Mouse (Mus musculus) urinary bladder, postnatal 25 days (tissue): ENCODE measurements around the gene Traip.

ENCODE experiments used
- DNase-seq: peaks from one replicate; pipeline ENCODE4 v3.0.0; 2022; ENCODE audit warnings: low spot score

Gene Traip

DNA sequence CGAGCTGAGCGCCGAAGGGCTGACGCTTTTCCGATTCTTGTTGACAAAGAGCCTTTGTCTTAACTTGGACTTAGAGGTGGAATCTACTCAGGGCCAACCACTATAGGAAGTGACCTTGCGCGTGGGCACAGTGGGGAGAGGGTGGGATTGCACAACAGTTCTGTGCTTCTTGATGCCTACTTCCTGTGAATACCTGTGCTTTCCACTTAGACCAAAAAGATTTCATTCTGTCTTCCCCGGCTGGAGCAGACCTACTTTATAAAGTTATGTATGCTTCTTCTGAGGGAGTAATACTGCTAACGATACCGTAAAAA, at the start of gene Traip:
Gene Traip, plus strand, starts transcription at position 215 of the 314 bp plus-strand sequence.
- no peak for DNase-seq

DNA sequence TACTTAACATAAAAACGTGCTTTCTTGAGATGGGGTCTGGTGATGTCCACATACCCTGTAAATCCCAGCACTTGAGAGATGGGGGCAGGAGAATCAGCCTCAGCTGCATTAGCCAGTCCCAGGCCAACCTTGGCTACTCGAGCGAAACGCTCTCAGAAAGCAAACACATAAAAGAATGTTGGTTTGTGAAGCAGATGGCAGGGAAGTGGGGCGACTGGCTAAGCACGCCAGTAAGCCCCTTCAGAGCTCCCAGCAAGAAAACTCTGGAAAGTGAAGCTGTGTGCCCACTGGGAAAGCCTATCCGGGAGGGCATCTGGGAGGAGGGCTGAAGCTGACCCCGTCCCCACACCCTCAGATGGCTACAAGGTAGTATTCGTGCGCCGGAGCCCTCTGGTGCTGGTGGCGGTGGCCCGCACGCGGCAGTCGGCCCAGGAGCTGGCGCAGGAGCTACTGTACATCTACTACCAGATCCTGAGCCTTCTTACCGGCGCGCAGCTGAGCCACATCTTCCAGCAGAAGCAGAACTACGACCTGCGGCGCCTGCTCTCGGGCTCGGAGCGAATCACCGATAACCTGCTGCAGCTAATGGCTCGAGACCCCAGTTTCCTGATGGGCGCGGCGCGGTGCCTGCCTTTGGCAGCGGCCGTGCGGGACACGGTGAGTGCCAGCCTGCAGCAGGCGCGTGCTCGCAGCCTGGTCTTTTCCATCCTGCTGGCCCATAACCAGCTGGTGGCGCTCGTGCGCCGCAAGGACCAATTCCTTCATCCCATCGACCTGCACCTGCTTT, 48.9 kb upstream of the Traip start:
- DNase-seq = peak; percentile 41

DNA sequence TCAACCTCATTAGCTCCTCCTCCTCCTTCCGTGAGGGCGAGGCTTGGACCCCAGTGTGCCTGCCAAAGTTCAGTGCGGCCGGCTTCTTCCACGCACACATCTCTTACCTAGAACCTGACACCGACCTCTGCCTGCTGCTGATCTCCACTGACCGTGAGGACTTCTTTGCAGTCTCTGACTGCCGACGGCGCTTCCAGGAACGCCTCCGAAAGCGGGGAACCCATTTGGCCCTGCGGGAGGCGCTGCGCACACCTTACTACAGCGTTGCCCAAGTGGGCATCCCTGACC, 48.4 kb upstream of the Traip start:
- DNase-seq = no peak

DNA sequence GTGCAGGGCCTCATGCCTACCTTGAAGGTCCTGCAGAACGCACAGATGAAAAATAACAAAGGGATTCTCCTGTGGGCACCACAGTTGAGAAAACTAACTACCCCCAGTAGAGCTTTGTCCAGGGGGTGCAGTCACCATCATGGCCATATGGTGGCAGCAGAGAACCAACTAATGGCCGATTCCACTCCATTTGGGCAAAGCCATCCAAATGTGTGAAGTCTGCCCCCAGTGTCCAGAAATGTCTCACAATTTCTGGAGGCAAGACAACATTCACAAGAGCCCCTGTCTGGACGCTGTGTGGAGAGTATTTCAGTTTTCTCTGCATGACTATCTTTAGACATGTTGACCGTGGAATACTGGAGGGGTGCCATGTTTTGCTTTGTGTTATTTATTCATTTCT, 45.2 kb upstream of the Traip start:
- DNase-seq = peak; percentile 88

DNA sequence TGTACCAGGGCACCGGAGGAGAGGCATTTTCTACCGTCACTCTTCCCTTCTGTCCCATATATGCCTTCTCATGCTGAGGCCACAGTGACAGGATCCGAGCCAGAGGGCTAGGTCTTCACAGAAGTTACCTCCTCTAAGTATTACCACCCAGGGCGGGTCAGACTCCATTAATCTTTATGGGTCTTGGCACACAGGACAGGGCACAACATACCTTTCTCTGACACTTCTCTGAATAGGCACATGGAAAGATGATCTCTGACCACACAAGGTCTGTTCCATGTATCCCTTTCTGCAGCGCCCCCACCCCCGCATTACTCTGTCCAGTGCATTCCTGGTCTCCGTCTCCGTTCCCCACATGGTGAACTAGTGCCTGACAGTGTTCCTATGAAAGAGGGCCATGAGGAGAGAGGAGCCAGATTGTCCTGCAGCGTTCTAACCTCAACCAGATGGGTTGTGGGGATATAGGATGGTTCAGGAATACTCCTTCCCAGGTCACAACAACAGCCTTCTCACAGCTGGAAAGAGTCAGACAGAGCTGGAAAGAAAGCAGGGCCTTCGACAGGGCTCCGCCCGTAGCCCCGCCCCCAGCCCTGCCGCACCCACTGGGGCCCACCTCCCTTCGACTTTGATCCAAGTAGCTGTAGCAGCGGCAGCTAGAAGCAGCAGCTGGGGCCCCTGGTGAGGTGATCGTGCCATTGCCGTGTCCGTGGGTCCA, 43.5 kb upstream of the Traip start, which contains the start of gene Mst1r:
Gene Mst1r, plus strand, starts transcription at position 622 of the 715 bp plus-strand sequence.
- DNase-seq = peak; percentile 86

DNA sequence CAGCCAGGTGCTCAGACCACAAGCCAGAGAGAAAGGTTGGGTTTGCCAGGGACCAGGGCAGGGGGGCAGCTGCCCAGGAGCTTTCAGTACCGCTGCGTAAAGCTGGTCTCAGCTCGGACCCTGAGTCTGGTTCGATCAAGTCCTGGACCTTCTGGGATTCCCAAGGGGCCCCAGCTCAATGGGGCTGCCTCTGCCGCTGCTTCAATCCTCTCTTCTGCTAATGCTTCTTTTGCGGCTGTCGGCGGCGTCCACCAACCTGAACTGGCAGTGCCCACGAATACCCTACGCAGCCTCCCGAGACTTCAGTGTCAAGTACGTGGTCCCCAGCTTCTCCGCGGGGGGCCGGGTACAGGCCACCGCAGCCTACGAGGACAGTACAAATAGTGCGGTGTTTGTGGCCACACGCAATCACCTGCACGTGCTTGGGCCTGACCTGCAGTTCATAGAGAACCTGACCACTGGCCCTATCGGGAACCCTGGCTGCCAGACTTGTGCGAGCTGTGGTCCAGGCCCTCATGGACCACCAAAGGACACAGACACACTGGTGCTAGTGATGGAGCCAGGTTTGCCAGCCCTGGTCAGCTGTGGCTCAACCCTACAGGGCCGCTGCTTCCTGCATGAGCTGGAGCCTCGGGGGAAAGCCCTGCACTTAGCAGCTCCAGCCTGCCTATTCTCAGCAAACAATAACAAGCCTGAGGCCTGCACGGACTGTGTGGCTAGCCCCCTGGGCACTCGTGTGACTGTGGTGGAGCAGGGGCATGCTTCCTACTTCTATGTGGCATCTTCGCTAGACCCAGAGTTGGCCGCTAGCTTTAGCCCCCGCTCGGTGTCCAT, 42.8 kb upstream of the Traip start:
- DNase-seq = peak; percentile 30

DNA sequence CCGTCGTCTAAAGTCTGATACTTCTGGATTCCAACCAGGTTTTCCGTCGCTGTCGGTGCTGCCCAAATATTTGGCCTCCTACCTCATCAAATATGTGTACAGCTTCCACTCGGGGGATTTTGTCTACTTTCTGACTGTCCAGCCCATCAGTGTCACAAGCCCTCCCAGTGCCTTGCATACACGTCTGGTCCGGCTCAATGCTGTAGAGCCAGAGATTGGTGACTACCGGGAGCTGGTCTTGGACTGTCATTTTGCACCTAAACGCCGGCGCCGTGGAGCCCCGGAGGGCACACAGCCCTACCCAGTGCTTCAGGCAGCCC, 42.2 kb upstream of the Traip start:
- no peak for DNase-seq

DNA sequence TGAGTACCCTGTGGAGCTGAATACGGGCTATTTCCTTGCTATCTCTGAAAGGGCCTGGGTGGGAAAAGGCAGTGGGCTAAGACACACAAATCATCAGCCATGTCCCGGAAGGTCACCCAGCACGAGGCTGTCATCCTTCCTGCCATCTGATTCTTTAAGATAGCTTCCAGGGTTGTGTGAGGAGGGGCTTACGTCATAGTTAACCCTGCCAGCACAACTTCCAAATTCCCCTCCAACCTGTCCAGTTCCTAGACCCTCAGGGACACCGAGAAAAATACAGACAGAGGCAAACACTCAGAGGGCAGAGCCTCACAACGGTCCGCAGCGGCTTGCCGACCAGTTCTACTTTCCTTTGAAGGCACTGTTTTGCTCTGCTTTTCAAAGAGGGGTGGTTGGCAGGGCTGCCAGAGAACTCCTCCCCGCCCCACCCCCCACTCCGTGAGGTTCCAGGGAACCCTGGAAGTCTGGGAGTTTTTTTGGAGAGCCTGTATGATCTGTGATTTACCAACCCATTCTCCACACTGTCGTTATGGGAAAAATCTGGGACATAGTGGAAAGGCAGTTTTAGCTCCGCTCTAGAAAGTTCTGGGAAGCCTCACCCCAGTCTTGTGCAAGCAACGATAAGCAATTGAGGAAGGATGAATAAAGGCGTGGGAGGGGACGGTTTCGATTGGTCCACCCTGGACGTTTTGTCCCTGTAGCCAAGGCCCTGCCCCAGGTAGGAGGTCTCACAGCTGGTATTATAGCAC, 41.4 kb upstream of the Traip start:
- DNase-seq = peak; percentile 40

DNA sequence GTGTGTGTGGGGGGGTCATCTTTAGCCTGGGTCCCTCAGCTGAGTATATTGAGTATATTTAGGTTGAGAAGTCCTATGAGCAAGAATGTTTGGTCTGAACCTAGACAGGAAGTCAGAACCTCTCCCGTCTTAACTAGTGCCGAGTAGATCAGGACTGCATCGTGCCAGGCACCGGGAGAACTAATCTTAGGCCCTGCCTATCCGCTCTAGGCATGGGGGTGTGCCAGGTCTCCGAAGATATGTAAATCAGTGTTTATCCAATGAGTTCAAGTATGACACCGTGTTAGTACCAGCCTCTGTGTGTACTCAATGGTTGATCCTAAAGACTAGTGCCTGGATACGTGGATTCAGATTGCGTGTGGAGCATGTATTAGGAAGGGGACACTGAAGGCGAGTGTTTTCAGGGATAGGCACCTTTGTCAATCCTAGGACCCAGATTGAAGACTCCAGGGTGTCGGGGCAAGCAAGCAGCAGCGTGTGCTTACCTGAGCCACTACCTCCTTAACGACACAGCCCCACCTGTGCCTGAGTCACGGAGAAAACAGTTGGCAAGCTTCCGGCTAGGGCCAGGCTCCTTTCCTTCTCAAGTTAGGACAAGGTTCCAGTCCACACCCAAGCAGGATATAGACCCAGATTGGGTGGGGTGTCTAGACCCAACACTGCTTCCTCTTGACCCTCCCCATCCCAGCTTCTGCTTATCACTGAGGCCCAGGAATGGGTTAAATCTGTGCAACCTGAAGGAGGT, 39.7 kb upstream of the Traip start:
- DNase-seq = peak; percentile 58

DNA sequence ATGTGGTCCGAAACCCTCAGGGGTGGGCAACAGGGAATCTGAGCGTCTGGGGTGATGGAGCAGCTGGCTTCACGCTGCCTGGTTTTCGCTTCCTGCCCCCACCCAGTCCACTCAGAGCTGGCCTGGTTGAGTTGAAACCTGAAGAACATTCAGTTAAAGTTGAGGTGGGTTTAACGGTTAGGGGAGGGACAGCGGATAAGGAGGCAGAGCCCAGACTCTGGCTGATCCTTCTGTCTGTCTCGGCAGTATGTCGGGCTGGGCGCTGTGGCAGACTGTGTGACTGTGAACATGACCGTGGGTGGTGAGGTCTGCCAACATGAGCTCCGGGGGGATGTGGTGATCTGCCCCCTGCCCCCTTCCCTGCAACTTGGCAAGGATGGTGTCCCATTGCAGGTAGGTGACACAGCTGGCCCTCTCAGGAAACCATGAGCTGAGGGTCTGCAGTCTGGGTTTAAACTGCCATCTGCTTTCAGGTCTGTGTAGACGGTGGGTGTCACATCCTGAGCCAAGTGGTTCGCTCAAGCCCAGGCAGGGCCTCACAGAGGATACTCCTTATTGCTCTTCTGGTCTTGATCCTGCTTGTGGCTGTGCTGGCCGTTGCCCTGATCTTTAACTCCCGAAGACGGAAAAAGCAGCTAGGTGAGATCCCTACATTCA, 35.0 kb upstream of the Traip start:
- no peak for DNase-seq

DNA sequence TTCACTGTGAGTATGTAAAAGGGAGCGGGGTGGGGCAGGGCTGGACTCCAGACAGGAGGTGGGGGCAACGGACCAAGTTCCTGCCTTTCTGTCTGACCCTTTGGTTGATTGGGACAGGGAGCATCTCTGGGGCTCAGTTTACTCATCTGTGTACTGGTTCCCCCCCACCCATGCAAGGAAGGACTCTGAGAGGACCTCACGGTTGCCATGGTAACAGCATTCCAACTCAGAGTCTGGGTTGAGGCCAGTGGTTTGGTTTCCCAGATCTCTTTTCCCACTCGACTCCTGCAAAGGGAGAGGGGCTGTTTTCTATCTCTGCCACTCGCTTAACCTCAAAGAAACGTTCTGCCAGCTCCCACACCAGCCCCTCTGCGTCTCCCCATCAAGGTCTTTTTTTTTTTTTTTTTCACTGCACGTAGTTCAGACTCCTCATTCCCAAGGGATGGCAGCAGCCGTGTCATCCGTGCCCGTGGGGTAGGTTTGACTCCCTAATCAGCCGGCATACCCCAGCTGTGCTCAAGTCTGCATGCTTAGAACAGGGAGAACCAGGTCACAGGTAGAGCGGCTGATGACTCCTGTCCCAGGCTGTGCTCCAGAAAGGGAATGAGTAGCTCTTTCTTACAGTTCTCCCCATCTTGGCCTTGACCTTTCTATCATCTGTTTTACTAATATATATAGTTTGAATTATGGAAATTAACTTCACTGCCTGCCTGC, 31.9 kb upstream of the Traip start:
- DNase-seq = no peak

DNA sequence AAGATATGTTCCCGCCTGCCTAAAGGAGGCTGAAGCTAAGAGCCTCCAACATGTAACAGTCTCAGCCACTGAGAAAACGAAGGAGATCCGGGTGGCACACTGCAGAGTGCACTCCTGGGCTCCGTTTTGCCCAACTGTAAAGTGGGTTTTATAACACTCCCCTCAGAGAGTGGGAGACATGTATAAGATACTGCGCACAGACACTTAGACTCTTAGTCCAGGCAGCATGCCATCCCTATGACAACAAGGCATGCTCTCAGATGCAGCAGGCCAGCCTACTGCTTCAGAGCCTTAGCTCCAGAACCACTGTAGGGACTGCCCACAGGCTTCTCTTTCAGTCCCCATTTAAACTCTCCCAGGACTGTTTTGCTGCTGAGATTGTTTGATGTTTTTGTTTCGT, 31.1 kb upstream of the Traip start:
- DNase-seq = no peak

DNA sequence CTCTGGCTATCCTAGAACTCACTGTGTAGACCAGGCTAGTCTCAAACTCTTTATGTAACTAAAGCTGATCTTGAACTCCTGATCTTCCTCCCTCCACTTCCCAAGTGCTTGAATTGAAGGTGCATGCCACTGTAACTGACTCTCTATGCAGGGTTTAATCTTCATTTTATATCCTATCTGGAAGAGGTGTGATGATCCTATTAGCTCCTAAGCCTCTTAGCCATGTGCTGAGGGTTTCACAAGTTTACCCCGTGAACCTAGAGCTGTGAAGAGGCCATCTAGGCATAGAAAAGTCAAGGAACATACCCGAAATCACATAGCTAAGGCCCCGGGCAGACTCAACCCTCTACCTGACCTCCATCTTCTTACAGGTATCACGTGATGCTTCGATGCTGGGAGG, 30.5 kb upstream of the Traip start:
- DNase-seq = no peak

DNA sequence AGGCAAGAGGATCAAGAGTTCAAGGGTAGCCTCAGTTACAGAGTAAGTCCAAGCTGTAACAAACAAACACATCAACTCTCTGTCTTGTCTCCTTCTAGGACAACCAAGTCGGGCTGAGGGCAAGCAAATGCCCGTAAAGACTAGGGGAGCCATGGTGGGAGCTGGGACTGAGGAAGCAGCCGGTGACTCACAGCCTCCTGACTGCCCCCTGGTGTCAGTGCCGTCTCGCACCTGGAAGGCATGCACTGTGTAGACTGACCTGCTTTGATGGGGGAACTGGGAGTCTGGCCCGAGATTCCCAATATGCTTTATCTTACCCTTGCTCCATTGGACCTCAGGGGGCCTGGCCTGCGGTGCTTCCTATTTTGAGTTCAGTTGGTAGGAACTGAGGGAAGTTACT, 26.9 kb upstream of the Traip start:
- peak; percentile 58 for DNase-seq

DNA sequence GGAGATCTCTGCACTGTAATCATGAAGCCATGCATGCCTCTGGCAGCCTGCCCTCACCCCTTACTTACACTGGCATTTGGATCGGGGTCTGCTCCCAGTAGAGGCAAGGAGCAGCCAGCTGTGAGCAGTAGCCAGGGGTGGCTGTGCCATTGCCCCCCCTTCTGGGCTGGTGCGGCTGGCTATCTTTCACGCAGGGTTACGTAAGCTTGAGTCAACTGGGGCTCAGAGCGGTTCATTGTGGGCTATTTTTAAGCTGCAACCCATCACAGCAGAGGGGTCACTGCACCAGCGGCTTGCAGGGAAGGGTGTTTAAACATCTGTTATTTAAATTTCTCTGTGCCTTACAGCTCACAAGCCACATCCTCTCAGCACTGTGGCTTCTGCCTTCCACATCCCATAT, 26.0 kb upstream of the Traip start:
- no peak for DNase-seq

DNA sequence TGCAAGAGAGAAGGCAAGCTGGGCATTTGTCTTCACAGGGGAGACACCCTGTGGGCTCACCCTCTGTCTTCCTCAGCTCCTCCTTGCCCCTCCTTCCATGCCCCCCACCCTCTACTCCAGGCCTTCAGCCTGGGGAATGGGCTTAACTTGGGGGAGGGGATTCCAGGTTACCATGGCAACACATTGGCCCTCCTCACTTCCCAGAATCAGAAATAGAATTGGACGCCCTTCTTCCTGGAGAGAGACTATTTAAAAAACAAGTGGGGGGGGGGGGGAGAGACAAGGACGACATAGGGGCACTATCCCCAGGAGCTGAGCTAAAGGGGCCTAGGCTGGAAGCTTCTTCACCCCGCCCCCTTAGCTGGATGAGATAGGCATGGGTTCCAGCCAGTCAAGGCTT, 24.7 kb upstream of the Traip start:
- DNase-seq = no peak

DNA sequence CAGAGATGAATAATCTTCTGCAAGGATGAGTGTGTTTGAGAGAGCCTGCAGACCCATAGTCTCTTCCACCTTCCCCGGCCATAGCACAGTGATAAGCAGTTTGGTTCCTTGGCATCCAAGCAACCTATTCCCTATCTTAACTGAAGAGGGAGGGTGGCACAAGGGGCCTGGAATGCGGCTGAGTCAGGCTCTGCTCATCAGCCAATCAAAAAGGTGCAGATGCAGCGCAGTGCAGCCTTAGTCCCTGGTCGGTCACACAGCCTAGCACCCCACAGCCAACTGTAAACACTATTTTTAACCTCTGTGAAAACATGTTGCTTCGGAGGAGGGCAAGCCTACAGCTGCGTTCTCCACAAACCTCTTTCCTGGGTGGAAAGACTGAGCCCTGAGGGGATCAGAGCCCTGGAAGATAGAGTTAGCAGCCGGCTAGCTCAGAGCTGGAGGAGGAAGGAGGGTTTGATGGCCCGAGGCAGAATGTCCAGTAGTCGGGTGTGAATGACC, 23.0 kb upstream of the Traip start:
- DNase-seq = no peak

DNA sequence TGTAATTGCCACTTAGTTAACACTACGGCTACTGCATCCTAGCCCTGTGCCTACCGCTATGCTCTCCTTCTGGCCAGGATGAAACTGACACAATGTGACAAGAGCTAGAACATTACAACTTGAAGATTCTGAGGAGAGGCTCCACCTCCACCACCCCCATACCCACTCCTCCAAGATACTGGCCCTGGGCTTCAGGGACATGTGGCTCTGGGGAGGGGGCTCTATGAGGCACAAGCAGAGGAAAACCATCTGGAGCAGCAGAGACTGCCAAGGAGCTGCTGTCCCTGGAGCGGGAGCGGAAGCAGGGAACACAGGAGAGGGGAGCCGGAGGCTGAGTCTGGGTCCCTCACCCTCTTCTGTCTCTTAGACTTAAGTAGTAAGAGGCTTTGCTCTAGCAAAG, 22.2 kb upstream of the Traip start:
- DNase-seq = no peak

DNA sequence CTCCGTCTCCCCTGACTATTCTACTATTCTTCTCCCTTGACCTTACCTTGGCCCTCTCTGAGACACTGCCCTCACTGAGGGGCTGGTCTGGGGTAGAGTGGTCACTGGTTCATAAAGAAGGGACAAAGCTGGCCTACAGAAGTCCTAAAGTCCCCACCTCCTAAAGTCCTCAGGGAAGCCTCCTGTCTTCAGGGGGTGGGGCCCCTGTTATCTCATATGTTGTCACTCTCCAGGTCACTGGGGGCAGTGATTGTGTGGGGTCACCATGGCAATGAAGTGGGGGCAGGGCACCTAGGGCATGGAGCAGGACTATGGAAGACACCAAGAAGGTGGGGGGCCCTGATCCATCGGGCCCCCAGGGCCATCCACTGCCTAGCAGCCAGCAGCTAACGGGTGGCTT, 21.8 kb upstream of the Traip start, which contains the start of gene Actl11:
Gene Actl11, plus strand, starts transcription at position 301 of the 400 bp plus-strand sequence.
- DNase-seq = no peak

DNA sequence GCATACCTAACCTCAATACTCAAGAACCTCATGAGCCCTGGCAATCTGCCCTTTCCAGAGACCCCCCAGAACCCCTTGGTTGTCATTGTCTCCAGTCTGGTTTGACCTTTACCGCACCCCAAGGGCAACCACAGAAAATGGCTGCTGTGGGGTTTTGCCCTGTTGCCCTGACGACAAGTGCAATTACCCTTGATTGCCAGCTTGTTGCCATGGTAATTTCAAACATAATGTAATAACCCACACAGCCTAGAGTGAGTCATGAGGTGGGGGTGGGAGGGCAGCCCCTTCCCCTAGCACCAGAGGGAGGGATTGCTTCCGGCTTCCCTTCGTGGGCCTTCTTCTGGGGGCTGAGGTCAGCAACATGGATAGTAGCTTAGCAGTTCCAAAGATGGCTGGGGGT, 17.7 kb upstream of the Traip start:
- DNase-seq = no peak
